Mouse (Mus musculus): ENCODE measurements around the gene Dctd.
"Not testable (repeated sequence)": the region's sequence is repeated elsewhere in the genome, so short reads cannot be mapped to it uniquely, and the experiment has no call there.

Dctd gene

GRCm38 (mm10) chr8:48141023-48141422 is 42.1 kb downstream of the Dctd start:
- in situ Hi-C loops (cut with MboI; ENCODE audit: unreplicated experiment in 2 of 2) = no loop called here

GRCm38 (mm10) chr8:48145766-48146165 is 46.9 kb downstream of the Dctd start:
- in situ Hi-C loops (cut with MboI; ENCODE audit: unreplicated experiment in 2 of 2) = no loop called here

GRCm38 (mm10) chr8:48146449-48146848 is 47.6 kb downstream of the Dctd start:
- in situ Hi-C loops (cut with MboI; ENCODE audit: unreplicated experiment in 2 of 2) = no loop called here

- in situ Hi-C loops (cut with MboI; ENCODE audit: unreplicated experiment in 2 of 2) = no loop called here
Observed at GRCm38 (mm10) chr8:48152062-48152738, 53.3 kb downstream of the Dctd start.

GRCm38 (mm10) chr8:48153360-48154121 is 54.6 kb downstream of the Dctd start:
- in situ Hi-C loops (cut with MboI; ENCODE audit: unreplicated experiment in 2 of 2) = no loop called here

- in situ Hi-C loops (cut with MboI; ENCODE audit: unreplicated experiment in 2 of 2) = no loop called here
Observed at GRCm38 (mm10) chr8:48157718-48158117, 58.8 kb downstream of the Dctd start.

GRCm38 (mm10) chr8:48158560-48159217 is 59.8 kb downstream of the Dctd start:
- in situ Hi-C loops (cut with MboI; ENCODE audit: unreplicated experiment in 2 of 2) = no loop called here

- in situ Hi-C loops (cut with MboI; ENCODE audit: unreplicated experiment in 2 of 2) = no loop called here
Observed at GRCm38 (mm10) chr8:48177406-48177805, 78.5 kb downstream of the Dctd start.

- in situ Hi-C loops (cut with MboI; ENCODE audit: unreplicated experiment in 2 of 2) = no loop called here
Observed at GRCm38 (mm10) chr8:48177876-48178275, 79.0 kb downstream of the Dctd start.

GRCm38 (mm10) chr8:48178993-48179392 is 80.1 kb downstream of the Dctd start:
- in situ Hi-C loops (cut with MboI; ENCODE audit: unreplicated experiment in 2 of 2) = no loop called here

- in situ Hi-C loops (cut with MboI; ENCODE audit: unreplicated experiment in 2 of 2) = not testable (repeated sequence)
Observed at GRCm38 (mm10) chr8:48180146-48180545, 81.3 kb downstream of the Dctd start.

- in situ Hi-C loops (cut with MboI; ENCODE audit: unreplicated experiment in 2 of 2) = no loop called here
Observed at GRCm38 (mm10) chr8:48181000-48181399, 82.1 kb downstream of the Dctd start.

- in situ Hi-C loops (cut with MboI; ENCODE audit: unreplicated experiment in 2 of 2) = no loop called here
Observed at GRCm38 (mm10) chr8:48183758-48184157, 84.9 kb downstream of the Dctd start.

GRCm38 (mm10) chr8:48188586-48188985 is 89.7 kb downstream of the Dctd start:
- in situ Hi-C loops (cut with MboI; ENCODE audit: unreplicated experiment in 2 of 2) = no loop called here

- in situ Hi-C loops (cut with MboI; ENCODE audit: unreplicated experiment in 2 of 2) = no loop called here
Observed at GRCm38 (mm10) chr8:48195971-48196370, 97.1 kb downstream of the Dctd start.

- in situ Hi-C loops (cut with MboI; ENCODE audit: unreplicated experiment in 2 of 2) = no loop called here
Observed at GRCm38 (mm10) chr8:48199171-48199570, 100.3 kb downstream of the Dctd start.

- in situ Hi-C loops (cut with MboI; ENCODE audit: unreplicated experiment in 2 of 2) = no loop called here
Observed at GRCm38 (mm10) chr8:48202632-48203031, 103.7 kb downstream of the Dctd start.

Data from v-Abl transformed pro-B cells (cell line).